In genomic region chr5:122175961-122176360, GRCm38 (mm10) we compare ENCODE assay signal across 29 mouse cellular contexts. TPM values are rescaled to one million over a fixed set of nuclear protein-coding genes. Genes with fewer than 3 reads are reported as not detected.
DNase-seq lines count a peak whose midpoint lies in the region; ATAC-seq and TF ChIP-seq lines count a peak whose summit lies in the region.
"Had no signal": no experiment of that assay in that cellular context is flagged by ENCODE, and none has a peak within 500 bp of the region (broad histone marks: within the 10 kb centered on the region; RNA-seq: fewer than 3 reads in every experiment).

No protein-coding gene starts in this region.

- H3K9ac ChIP-seq in kidney, embryonic 15.5 days = no peak overlapping the region
- H3K9ac ChIP-seq in midbrain, embryonic 11.5 days (ENCODE audit: low read length) = no peak overlapping the region
- no peak overlapping the region for H3K9ac ChIP-seq in ES-E14 (ENCODE audit: insufficient read depth, low read depth, low read length, poor library complexity, severe bottlenecking)
- H3K9ac ChIP-seq: embryonic facial prominence, embryonic 13.5 days; hindbrain, embryonic 15.5 days; intestine, embryonic 15.5 days; limb, embryonic 15.5 days; liver, embryonic 14.5 days; lung, embryonic 14.5 days; neural tube, embryonic 12.5 days had no signal

- DNase-seq in kidney, postnatal 25 days = no peak
- no peak for DNase-seq in midbrain, embryonic 11.5 days (ENCODE audit: low spot score, missing footprints)
- DNase-seq in midbrain, embryonic 10.5 days (ENCODE audit: low spot score) = no peak
- DNase-seq in ES-E14 (ENCODE audit: low read depth, low spot score) = no peak
- DNase-seq in embryo, embryonic 11 days = no peak
- no peak for DNase-seq in neural tube, embryonic 10.5 days (ENCODE audit: extremely low spot score, low spot score)
- DNase-seq: kidney, adult 9 months had no signal

- ATAC-seq in kidney, embryonic 15.5 days (replicated peaks; ENCODE audit: low FRiP score) = no peak
- ATAC-seq in midbrain, embryonic 11.5 days (ENCODE audit: low FRiP score) = 0 out of 2 replicates have a peak, but pooled peaks have one; percentile 2
- ATAC-seq: forebrain, embryonic 16.5 days; midbrain, embryonic 16.5 days had no signal

- H3K4me2 ChIP-seq in kidney, embryonic 15.5 days = no peak overlapping the region
- H3K4me2 ChIP-seq in midbrain, embryonic 11.5 days = no peak overlapping the region
- H3K4me2 ChIP-seq: embryonic facial prominence, embryonic 13.5 days; hindbrain, embryonic 15.5 days; intestine, embryonic 15.5 days; limb, embryonic 15.5 days; lung, embryonic 14.5 days; neural tube, embryonic 12.5 days had no signal

- no peak overlapping the region for H3K4me3 ChIP-seq in kidney, embryonic 15.5 days (replicated peaks)
- no peak overlapping the region for H3K4me3 ChIP-seq in midbrain, embryonic 11.5 days (ENCODE audit: low read depth, low read length)
- H3K4me3 ChIP-seq in midbrain, embryonic 10.5 days = no peak overlapping the region
- no peak overlapping the region for H3K4me3 ChIP-seq in ES-E14 (ENCODE audit: insufficient read depth in 1 of 2, low read depth in 1 of 2, low read length in 2 of 2, poor library complexity in 1 of 2, severe bottlenecking in 1 of 2)
- H3K4me3 ChIP-seq: embryonic facial prominence, embryonic 13.5 days; erythroblast, embryonic 14.5 days; gastrocnemius, adult 2 months; heart, adult 2 months; hindbrain, embryonic 10.5 days; hindbrain, embryonic 15.5 days; intestine, embryonic 15.5 days; limb, embryonic 10.5 days; limb, embryonic 15.5 days; megakaryocyte, embryonic 14.5 days; neural tube, embryonic 12.5 days had no signal

- H3K36me3 ChIP-seq in kidney, embryonic 15.5 days = peaks cover 50% of the 10 kb centered on the region
- H3K36me3 ChIP-seq in midbrain, embryonic 11.5 days (ENCODE audit: control insufficient read depth, insufficient read depth, low read length) = peaks cover 24% of the 10 kb centered on the region
- H3K36me3 ChIP-seq in midbrain, embryonic 10.5 days = peaks cover 72% of the 10 kb centered on the region
- H3K36me3 ChIP-seq in ES-E14 (ENCODE audit: control insufficient read depth, insufficient read depth, low read length, poor library complexity, severe bottlenecking) = peaks cover 44% of the 10 kb centered on the region

- H3K4me1 ChIP-seq in kidney, embryonic 15.5 days = peaks cover 12% of the 10 kb centered on the region
- H3K4me1 ChIP-seq in midbrain, embryonic 11.5 days (ENCODE audit: control insufficient read depth, insufficient read depth, low read length) = no peaks in the 10 kb centered on the region
- H3K4me1 ChIP-seq in midbrain, embryonic 10.5 days = no peaks in the 10 kb centered on the region
- peaks cover 4 to 15% of the 10 kb centered on the region in 2 experiments; a peak in 3 of 4 replicates for H3K4me1 ChIP-seq in ES-E14 (ENCODE audit: control insufficient read depth in 2 of 2, insufficient read depth in 2 of 2, low read length in 2 of 2, poor library complexity in 1 of 2)
- H3K4me1 ChIP-seq: embryonic facial prominence, embryonic 13.5 days; hindbrain, embryonic 10.5 days; hindbrain, embryonic 15.5 days; intestine, embryonic 15.5 days; limb, embryonic 15.5 days; neural tube, embryonic 12.5 days had no signal

- H3K9me3 ChIP-seq in kidney, embryonic 15.5 days (replicated peaks) = no peaks in the 10 kb centered on the region
- H3K9me3 ChIP-seq in midbrain, embryonic 11.5 days (ENCODE audit: control insufficient read depth, low read length) = no peaks in the 10 kb centered on the region
- H3K9me3 ChIP-seq in midbrain, embryonic 10.5 days (replicated peaks) = no peaks in the 10 kb centered on the region
- H3K9me3 ChIP-seq in ES-E14 (ENCODE audit: control insufficient read depth, insufficient read depth, low read depth, low read length) = no peaks in the 10 kb centered on the region
- H3K9me3 ChIP-seq: embryonic facial prominence, embryonic 13.5 days; G1E; hindbrain, embryonic 10.5 days; hindbrain, embryonic 15.5 days; intestine, embryonic 15.5 days; limb, embryonic 10.5 days; limb, embryonic 15.5 days; megakaryocyte, embryonic 14.5 days; neural tube, embryonic 12.5 days had no signal

- in situ Hi-C loops in ES-E14 (cut with MboI; ENCODE audit: low sequenced_read_pairs in 2 of 2, unreplicated experiment in 2 of 2) = no loop called here

- 0 out of 2 replicates have a peak overlapping the region, but pooled peaks have one; percentile 54 for H3K27ac ChIP-seq in kidney, embryonic 15.5 days
- no peak overlapping the region for H3K27ac ChIP-seq in midbrain, embryonic 11.5 days (ENCODE audit: low read depth, low read length)
- H3K27ac ChIP-seq in midbrain, embryonic 10.5 days (replicated peaks) = no peak overlapping the region
- no peak overlapping the region for H3K27ac ChIP-seq in ES-E14 (ENCODE audit: insufficient read depth, low read depth, low read length, poor library complexity, severe bottlenecking)
- H3K27ac ChIP-seq: embryonic facial prominence, embryonic 13.5 days; heart, adult 2 months; hindbrain, embryonic 10.5 days; hindbrain, embryonic 15.5 days; intestine, embryonic 15.5 days; limb, embryonic 10.5 days; limb, embryonic 15.5 days; liver, embryonic 14.5 days; neural tube, embryonic 12.5 days had no signal

- WGBS in kidney, embryonic 15.5 days = 74% methylated on average over 7 of the region's 7 CpGs
- 89% methylated on average over 7 of the region's 7 CpGs for WGBS in midbrain, embryonic 11.5 days
- whole genome bisulfite sequencing in midbrain, embryonic 10.5 days = 89% methylated on average over 7 of the region's 7 CpGs

- no peaks in the 10 kb centered on the region for H3K27me3 ChIP-seq in kidney, embryonic 15.5 days
- H3K27me3 ChIP-seq in midbrain, embryonic 11.5 days (ENCODE audit: control insufficient read depth, insufficient read depth, low read length) = no peaks in the 10 kb centered on the region
- no peaks in the 10 kb centered on the region for H3K27me3 ChIP-seq in midbrain, embryonic 10.5 days (ENCODE audit: low read depth, poor library complexity, severe bottlenecking)
- H3K27me3 ChIP-seq: embryonic facial prominence, embryonic 13.5 days; hindbrain, embryonic 15.5 days; intestine, embryonic 15.5 days; limb, embryonic 15.5 days; megakaryocyte, embryonic 14.5 days; neural tube, embryonic 12.5 days; Patski had no signal

TF ChIP-seq in ES-E14, 5 proteins besides CTCF, POLR2A, EP300 and RAD21:
- TF ChIP-seq ZNF384 (IDR thresholded peaks at IDR 0.05; ENCODE audit: low read depth, low read length) (peak; percentile 60), HCFC1 (IDR thresholded peaks at IDR 0.05; ENCODE audit: borderline replicate concordance, insufficient read depth, low read length) (no peak)

RNA-seq across cellular contexts. Expression of gene Ppp1cc, which starts 17.9 kb away (rescaled TPM):
- 257 and 264 TPM in 2 replicates for polyA plus RNA-seq in kidney, embryonic 15.5 days (2015; fragmentation: Nextera tagmentation; extraction: Ambion mirVana)
- polyA plus RNA-seq in midbrain, embryonic 11.5 days (2014; fragmentation: Nextera tagmentation; extraction: Ambion mirVana) = 311 and 338 TPM in 2 replicates
- polyA plus RNA-seq in midbrain, embryonic 10.5 days (2016; fragmentation: Nextera tagmentation; extraction: Ambion mirVana) = 320 and 339 TPM in 2 replicates
- 245 and 265 TPM in 2 replicates for total RNA-seq in ES-E14 (2012; rRNA removed)

RNA-seq across cellular contexts. Expression of gene Hvcn1, which starts 30.6 kb away (rescaled TPM):
- 12.2 and 14.3 TPM in 2 replicates for polyA plus RNA-seq in kidney, embryonic 15.5 days (2015; fragmentation: Nextera tagmentation; extraction: Ambion mirVana)
- 11.4 and 12.5 TPM in 2 replicates for polyA plus RNA-seq in midbrain, embryonic 11.5 days (2014; fragmentation: Nextera tagmentation; extraction: Ambion mirVana)
- polyA plus RNA-seq in midbrain, embryonic 10.5 days (2016; fragmentation: Nextera tagmentation; extraction: Ambion mirVana) = 17.7 TPM in 2 replicates
- 35.7 and 39.3 TPM in 2 replicates for total RNA-seq in ES-E14 (2012; rRNA removed)

RNA-seq across cellular contexts. Expression of gene Ccdc63, which starts 35.3 kb away (rescaled TPM):
- 0.19 TPM in 1 of 2 replicates, not detected in the other for polyA plus RNA-seq in kidney, embryonic 15.5 days (2015; fragmentation: Nextera tagmentation; extraction: Ambion mirVana)
- polyA plus RNA-seq in midbrain, embryonic 11.5 days (2014; fragmentation: Nextera tagmentation; extraction: Ambion mirVana) = 0.03 TPM in 1 of 2 replicates, not detected in the other
- not detected in 2 replicates for polyA plus RNA-seq in midbrain, embryonic 10.5 days (2016; fragmentation: Nextera tagmentation; extraction: Ambion mirVana)
- 1.7 and 2.2 TPM in 2 replicates for total RNA-seq in ES-E14 (2012; rRNA removed)
- total RNA-seq: adrenal gland, postnatal 10 days; gastrocnemius, adult 2 months; heart, postnatal 14 days had no signal
- polyA plus RNA-seq: embryonic facial prominence, embryonic 13.5 days; erythroblast, embryonic 14.5 days; forebrain, embryonic 11.5 days; forebrain, embryonic 16.5 days; G1E; hindbrain, embryonic 10.5 days; hindbrain, embryonic 15.5 days; intestine, embryonic 15.5 days; limb, embryonic 10.5 days; neural tube, embryonic 12.5 days; Patski; stomach, embryonic 14.5 days had no signal
